Comparison of ENCODE assay signal across 25 mouse cellular contexts in the genomic region with DNA sequence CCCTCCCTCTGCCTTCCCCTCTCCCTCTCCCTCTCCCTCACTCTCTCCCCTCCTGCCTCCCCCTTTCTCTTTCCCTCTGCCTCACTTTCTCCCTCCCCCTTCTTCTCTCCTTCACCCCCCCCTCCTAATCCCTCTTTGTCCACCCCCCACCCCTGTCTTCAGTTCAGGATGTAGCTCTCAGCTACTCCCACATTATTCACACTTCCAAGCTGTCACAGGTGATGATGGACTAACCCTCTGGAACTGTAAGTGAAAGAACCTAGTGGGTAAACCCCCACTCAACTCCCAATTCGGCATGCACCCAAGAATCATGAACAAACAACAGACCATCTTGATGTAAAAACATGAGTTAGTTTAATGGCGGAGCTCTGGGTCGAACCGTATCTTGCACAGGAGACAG.
"Had no signal": no experiment of that assay in that cellular context is flagged by ENCODE, and none has a peak within 500 bp of the region (broad histone marks: within the 10 kb centered on the region; RNA-seq: fewer than 3 reads in every experiment).

No protein-coding gene starts in this region.

- H3K4me2 ChIP-seq: heart, embryonic 11.5 days; heart, embryonic 13.5 days; heart, embryonic 15.5 days; hindbrain, embryonic 12.5 days; hindbrain, embryonic 14.5 days; intestine, embryonic 15.5 days; limb, embryonic 13.5 days; limb, embryonic 15.5 days had no signal

- ATAC-seq: hindbrain, embryonic 16.5 days; inflammation-experienced regulatory T-cells, adult 6 months; intestine, embryonic 15.5 days; intestine, postnatal 0 days had no signal

- H3K9me3 ChIP-seq: heart, embryonic 13.5 days; heart, embryonic 15.5 days; hindbrain, embryonic 10.5 days; hindbrain, embryonic 12.5 days; intestine, embryonic 15.5 days; limb, embryonic 13.5 days; limb, embryonic 15.5 days had no signal

- DNase-seq: gastrocnemius, adult 2 months; gastrocnemius, postnatal 10 days; gastrocnemius, postnatal 25 days; heart, adult 2 months; heart, postnatal 4 days; kidney, adult 18-20 months; kidney, adult 8-10 months; kidney, postnatal 10 days; kidney, postnatal 25 days; kidney, postnatal 4 days; left cerebral cortex, postnatal 4 days had no signal

- H3K36me3 ChIP-seq: heart, embryonic 13.5 days; heart, embryonic 15.5 days; hindbrain, embryonic 10.5 days; hindbrain, embryonic 12.5 days; intestine, embryonic 15.5 days; limb, embryonic 13.5 days; limb, embryonic 15.5 days had no signal

- H3K4me3 ChIP-seq: gastrocnemius, adult 2 months; heart, adult 2 months; heart, embryonic 13.5 days; heart, embryonic 15.5 days; hindbrain, embryonic 10.5 days; hindbrain, embryonic 12.5 days; intestine, embryonic 15.5 days; layer of hippocampus, adult 2 months; left cerebral cortex, adult 2 months; limb, embryonic 13.5 days; limb, embryonic 15.5 days had no signal

- H3K27ac ChIP-seq: gastrocnemius, adult 2 months; heart, adult 2 months; heart, embryonic 13.5 days; heart, embryonic 15.5 days; hindbrain, embryonic 10.5 days; hindbrain, embryonic 12.5 days; hindbrain, embryonic 14.5 days; intestine, embryonic 15.5 days; layer of hippocampus, adult 2 months; left cerebral cortex, adult 2 months; limb, embryonic 13.5 days; limb, embryonic 15.5 days had no signal

- H3K27me3 ChIP-seq: heart, embryonic 13.5 days; heart, embryonic 15.5 days; hindbrain, embryonic 12.5 days; intestine, embryonic 15.5 days; limb, embryonic 13.5 days; limb, embryonic 15.5 days had no signal

- H3K9ac ChIP-seq: heart, embryonic 13.5 days; heart, embryonic 15.5 days; hindbrain, embryonic 12.5 days; hindbrain, embryonic 14.5 days; intestine, embryonic 15.5 days; limb, embryonic 13.5 days; limb, embryonic 15.5 days had no signal

- H3K4me1 ChIP-seq: heart, embryonic 15.5 days; hindbrain, embryonic 12.5 days; intestine, embryonic 15.5 days; limb, embryonic 15.5 days had no signal
